Mouse (Mus musculus) forebrain, embryonic 11.5 days (tissue): ENCODE data around the gene Defb35. TPM values are rescaled to one million over a fixed set of nuclear protein-coding genes. Genes with fewer than 3 reads are reported as not detected.

ENCODE experiments used
- ATAC-seq: fragments of 200-750 bp; cut with Nextera tagmentation; replicated peaks from 2 replicates; pipeline ENCODE4 v1.8.0; 2017; ENCODE audit warnings: moderate TSS enrichment; ENCODE audit not compliant: low FRiP score
- DNase-seq: peaks from one replicate; pipeline ENCODE4 v3.0.0-alpha.2; 2017; ENCODE audit warnings: low spot score
- H3K27ac ChIP-seq: fragments of 300-500 bp; sonication (generic); 2 replicates; pipeline ENCODE4 v1.5.1; 2014; ENCODE audit warnings: low read depth, low read length
- H3K27me3 ChIP-seq: fragments of 300-500 bp; sonication (generic); 2 replicates; pipeline ENCODE4 v1.6.1; 2014; ENCODE audit warnings: mild to moderate bottlenecking, low read length, mixed read lengths; ENCODE audit not compliant: control insufficient read depth, insufficient read depth
- H3K36me3 ChIP-seq: fragments of 300-500 bp; sonication (generic); 2 replicates; pipeline ENCODE4 v1.6.1; 2014; ENCODE audit warnings: mild to moderate bottlenecking, low read length, moderate library complexity, mixed read lengths; ENCODE audit not compliant: control insufficient read depth, insufficient read depth
- H3K4me1 ChIP-seq: fragments of 300-500 bp; sonication (generic); replicated peaks from 2 replicates; pipeline ENCODE4 v1.6.1; 2014; ENCODE audit warnings: low read length, mixed read lengths; ENCODE audit not compliant: control insufficient read depth, insufficient read depth
- H3K4me2 ChIP-seq: fragments of 300-500 bp; sonication (generic); 2 replicates; pipeline ENCODE4 v1.6.1; 2014; ENCODE audit warnings: low read depth, mild to moderate bottlenecking, low read length, moderate library complexity, mixed read lengths; ENCODE audit not compliant: severe bottlenecking
- H3K4me3 ChIP-seq: fragments of 300-500 bp; sonication (generic); 2 replicates; pipeline ENCODE4 v1.5.1; 2014; ENCODE audit warnings: low read depth, low read length
- H3K9ac ChIP-seq: fragments of 300-500 bp; sonication (generic); 2 replicates; pipeline ENCODE4 v1.6.1; 2014; ENCODE audit warnings: low read length
- H3K9me3 ChIP-seq: fragments of 300-500 bp; sonication (generic); 2 replicates; pipeline ENCODE4 v1.6.1; 2016; ENCODE audit warnings: low read length, mixed read lengths; ENCODE audit not compliant: control insufficient read depth
- WGBS: fragments of 180-500 bp; shearing (Covaris S2); extraction: QIAGEN DNeasy Blood & Tissue Kit; methylation state at CpG from one replicate; pipeline ENCODE4 v1.1.7; 2014; 5-methylcytosine and 5-hydroxymethylcytosine counted together
- polyA plus RNA-seq: library from polyadenylated mRNA; unstranded; fragments of >200 nt; fragmentation: Nextera tagmentation; extraction: Ambion mirVana; gene quantifications from 2 replicates; pipeline ENCODE4 v1.2.1, GENCODE M21; 2014

Defb35 gene
- polyA plus RNA-seq, 1 experiment from 2014 or later: not detected

DNA sequence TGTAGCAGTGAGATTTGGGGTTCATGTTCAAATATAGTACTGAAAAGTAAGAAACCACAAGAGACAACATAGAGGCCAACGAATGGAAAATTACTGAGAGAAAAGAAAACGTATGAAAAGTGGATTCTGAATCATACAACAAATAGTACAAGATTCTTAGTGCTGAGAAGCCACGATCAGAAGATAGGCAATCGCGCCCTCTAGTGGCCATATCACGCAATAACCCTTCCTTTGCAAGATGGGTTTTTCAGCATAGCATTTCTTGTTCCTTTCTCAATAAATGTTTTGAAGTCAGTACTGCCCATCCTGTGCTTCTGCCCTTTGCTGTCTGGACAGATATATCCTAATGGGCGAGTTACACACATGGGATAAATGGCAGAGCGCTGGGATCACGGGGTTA is 17.2 kb downstream of the Defb35 start:
- Histone ChIP-seq H3K4me1 (no peaks in the 10 kb centered on the region), H3K9ac (no peak overlapping the region)
- 8% methylated on average over 9 of the region's 9 CpGs for WGBS

DNA sequence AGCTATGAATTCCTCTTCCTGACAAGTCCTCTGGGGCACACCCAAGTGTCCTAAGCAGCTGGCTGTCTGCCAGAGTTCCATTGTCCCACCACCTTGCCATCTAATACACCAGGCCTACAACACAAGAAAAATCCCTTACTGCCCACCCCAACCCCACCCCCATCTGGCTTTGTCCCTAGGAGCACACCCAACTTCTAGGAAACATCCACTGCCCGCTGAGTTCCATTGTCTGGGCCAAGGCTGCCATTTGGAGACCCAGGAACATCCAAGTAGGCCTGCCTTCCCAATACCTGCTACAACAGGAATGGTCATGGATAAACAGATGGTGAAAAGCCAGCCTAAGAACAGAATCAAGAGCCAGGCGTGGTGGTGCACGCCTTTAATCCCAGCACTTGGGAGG is 18.2 kb downstream of the Defb35 start:
- Histone ChIP-seq H3K9me3 (no peaks in the 10 kb centered on the region), H3K4me3 (no peak overlapping the region), H3K4me2 (no peak overlapping the region), H3K36me3 (no peaks in the 10 kb centered on the region), H3K9ac (no peak overlapping the region), H3K4me1 (no peaks in the 10 kb centered on the region), H3K27ac (no peak overlapping the region), H3K27me3 (no peaks in the 10 kb centered on the region)
- ATAC-seq: no peak
- 80% methylated on average over 3 of the region's 3 CpGs for WGBS
- no peak for DNase-seq

More for the DNA sequence above, 17.2 kb downstream of the Defb35 start:
- Histone ChIP-seq H3K36me3 (no peaks in the 10 kb centered on the region), H3K4me2 (no peak overlapping the region), H3K27me3 (no peaks in the 10 kb centered on the region), H3K4me3 (no peak overlapping the region), H3K9me3 (no peaks in the 10 kb centered on the region), H3K27ac (no peak overlapping the region)
- DNase-seq (peak; percentile 71), ATAC-seq (peak; percentile 30; the same call in 1 of the 2 replicates)

- no peaks in the 10 kb centered on the region for H3K4me1 ChIP-seq
- DNase-seq (no peak), ATAC-seq (no peak)
- H3K9ac ChIP-seq: no peak within 1 kb of the TSS
- no peaks in the 10 kb centered on the region for H3K27me3 ChIP-seq
- no peaks in the 10 kb centered on the region for H3K9me3 ChIP-seq
- H3K4me3 ChIP-seq: no peak within 1 kb of the TSS
- H3K4me2 ChIP-seq: no peak within 1 kb of the TSS
- H3K36me3 ChIP-seq: no peaks in the 10 kb centered on the region
- no peak within 1 kb of the TSS for H3K27ac ChIP-seq
- WGBS: 88% methylated on average over 2 of the region's 2 CpGs
Measured at GRCm38 (mm10) chr8:21958414-21958813, 20.3 kb downstream of the Defb35 start, which contains the start of gene Fam90a1a. TSS of gene Fam90a1a (plus strand) at chr8:21958714.

DNA sequence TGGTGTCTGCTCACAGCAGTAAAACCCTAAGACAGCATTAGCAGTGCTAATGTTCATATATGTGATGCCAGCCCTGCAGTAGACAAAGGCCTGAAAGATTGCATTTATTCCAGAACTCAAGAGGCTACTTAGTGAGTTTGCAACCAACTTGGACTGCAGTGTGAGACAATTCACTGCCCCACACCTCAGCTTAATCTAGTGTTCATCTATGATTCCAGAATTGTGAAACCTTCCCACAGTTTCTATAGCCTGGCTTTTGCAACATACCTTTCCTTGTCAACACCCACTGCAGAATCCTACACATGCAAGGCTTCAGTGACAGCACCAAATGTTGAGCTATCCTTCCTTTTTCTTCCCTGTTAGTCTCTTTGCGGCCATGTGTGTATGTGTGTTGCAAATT is 28.5 kb downstream of the Defb35 start:
- WGBS: 81% methylated on average over 1 of the region's 1 CpGs
- Histone ChIP-seq H3K27ac (no peak overlapping the region), H3K36me3 (no peaks in the 10 kb centered on the region), H3K27me3 (no peaks in the 10 kb centered on the region), H3K9ac (no peak overlapping the region), H3K4me2 (no peak overlapping the region), H3K9me3 (no peaks in the 10 kb centered on the region), H3K4me3 (no peak overlapping the region), H3K4me1 (no peaks in the 10 kb centered on the region)
- ATAC-seq: no peak
- no peak for DNase-seq

DNA sequence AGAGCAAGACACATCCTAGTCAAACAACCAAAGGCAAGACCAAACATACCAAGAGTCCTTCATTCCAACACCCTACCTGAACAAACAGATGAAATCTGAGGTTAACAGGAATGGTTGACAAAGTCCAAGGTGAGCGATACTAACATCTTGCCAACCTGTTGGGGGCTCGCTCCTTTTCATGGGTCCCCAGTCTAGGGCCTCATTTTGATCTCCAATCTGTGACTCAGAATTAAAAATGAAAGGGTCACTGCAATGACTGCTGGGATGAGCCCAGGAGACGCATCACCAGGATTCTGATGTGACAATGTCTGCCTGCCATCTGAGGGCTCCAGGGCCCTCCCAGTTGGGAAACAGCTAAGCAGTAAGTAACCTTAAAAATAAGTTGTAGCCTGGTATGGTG is 31.3 kb downstream of the Defb35 start, which contains the start of gene Ccdc70:
Gene Ccdc70, plus strand, starts transcription at position 301 of the 400 bp plus-strand sequence.
- no peak within 1 kb of the TSS for H3K4me3 ChIP-seq
- DNase-seq: no peak
- no peaks in the 10 kb centered on the region for H3K36me3 ChIP-seq
- ATAC-seq: no peak
- WGBS: 88% methylated on average over 3 of the region's 3 CpGs
- H3K27ac ChIP-seq: no peak within 1 kb of the TSS
- H3K27me3 ChIP-seq: no peaks in the 10 kb centered on the region
- no peaks in the 10 kb centered on the region for H3K9me3 ChIP-seq
- no peak within 1 kb of the TSS for H3K4me2 ChIP-seq
- no peak within 1 kb of the TSS for H3K9ac ChIP-seq
- H3K4me1 ChIP-seq: no peaks in the 10 kb centered on the region

DNA sequence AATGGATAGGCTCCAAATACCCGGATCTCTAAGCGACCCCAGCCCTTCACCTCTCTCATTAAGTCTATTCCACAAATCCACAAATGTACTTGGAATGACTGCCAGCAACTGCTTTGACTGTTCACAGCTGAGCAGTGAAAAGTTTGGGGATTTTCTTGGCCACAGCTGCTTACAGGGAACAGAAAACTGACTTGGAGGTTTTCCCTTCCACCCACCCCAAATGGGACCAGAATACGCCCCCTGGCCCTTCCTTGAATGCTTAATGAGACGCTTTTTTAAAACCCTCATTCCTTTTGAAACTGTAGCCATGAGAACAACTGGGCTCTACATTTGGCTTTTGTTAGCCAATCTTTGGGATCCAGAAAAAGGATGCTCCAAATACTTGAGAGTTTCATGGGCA is 40.0 kb downstream of the Defb35 start:
- ATAC-seq: no peak
- no peak overlapping the region for H3K9ac ChIP-seq
- no peak overlapping the region for H3K4me2 ChIP-seq
- no peaks in the 10 kb centered on the region for H3K36me3 ChIP-seq
- no peak overlapping the region for H3K27ac ChIP-seq
- no peak for DNase-seq
- H3K9me3 ChIP-seq: no peaks in the 10 kb centered on the region
- no peak overlapping the region for H3K4me3 ChIP-seq
- H3K27me3 ChIP-seq: no peaks in the 10 kb centered on the region
- WGBS: 65% methylated on average over 4 of the region's 4 CpGs
- 0 out of 2 replicates have a peak, but pooled peaks cover 2% of the 10 kb centered on the region for H3K4me1 ChIP-seq

- 67% methylated on average over 8 of the region's 8 CpGs for WGBS
- Histone ChIP-seq H3K9ac (no peak overlapping the region), H3K4me2 (no peak overlapping the region), H3K4me1 (0 out of 2 replicates have a peak, but pooled peaks cover 2% of the 10 kb centered on the region), H3K27me3 (no peaks in the 10 kb centered on the region), H3K9me3 (no peaks in the 10 kb centered on the region), H3K36me3 (no peaks in the 10 kb centered on the region), H3K27ac (no peak overlapping the region), H3K4me3 (no peak overlapping the region)
- ATAC-seq: no peak
- no peak for DNase-seq
Measured at GRCm38 (mm10) chr8:21981664-21982337, 43.6 kb downstream of the Defb35 start.
